Mouse (Mus musculus) hindbrain, embryonic 11.5 days (tissue): ENCODE measurements around the gene Jaml. TPM values are rescaled to one million over a fixed set of nuclear protein-coding genes. Genes with fewer than 3 reads are reported as not detected.

Source experiments
- polyA plus RNA-seq: library from polyadenylated mRNA; unstranded; fragments of >200 nt; fragmentation: Nextera tagmentation; extraction: Ambion mirVana; gene quantifications from 2 replicates; pipeline ENCODE4 v1.2.1, GENCODE M21; 2014

The Jaml gene
- polyA plus RNA-seq, 1 experiment from 2014 or later: 0.31 TPM

Other genes with a start within 250 kb of the Jaml start
- 17.3 and 26.2 TPM in 2 replicates for gene Kmt2a, start 197.9 kb upstream of the Jaml start, polyA plus RNA-seq
- gene Atp5l, start 158.4 kb upstream of the Jaml start, polyA plus RNA-seq: 592 and 606 TPM in 2 replicates
- 36.4 and 47.3 TPM in 2 replicates for gene Ube4a, start 113.6 kb upstream of the Jaml start, polyA plus RNA-seq
- gene Cd3g, start 98.8 kb upstream of the Jaml start, polyA plus RNA-seq: not detected in 2 replicates
- gene Cd3d, start 97.4 kb upstream of the Jaml start, polyA plus RNA-seq: not detected in 2 replicates
- not detected in 2 replicates for gene Cd3e, start 69.6 kb upstream of the Jaml start, polyA plus RNA-seq
- gene Mpzl2, start 39.4 kb upstream of the Jaml start, polyA plus RNA-seq: 2.6 and 3.8 TPM in 2 replicates
- 1.7 and 2.8 TPM in 2 replicates for gene Mpzl3, start 24.0 kb upstream of the Jaml start, polyA plus RNA-seq
- 3.8 and 4.7 TPM in 2 replicates for gene Scn2b, start 38.6 kb downstream of the Jaml start, polyA plus RNA-seq
- 0.12 and 0.14 TPM in 2 replicates for gene Scn4b, start 59.2 kb downstream of the Jaml start, polyA plus RNA-seq
- not detected in 2 replicates for gene BC049352, start 102.8 kb downstream of the Jaml start, polyA plus RNA-seq
- gene Tmprss4, start 124.9 kb downstream of the Jaml start, polyA plus RNA-seq: 0.15 TPM in 1 of 2 replicates, not detected in the other
- 0.49 and 0.51 TPM in 2 replicates for gene Il10ra, start 190.0 kb downstream of the Jaml start, polyA plus RNA-seq
- gene Tmprss13, start 239.9 kb downstream of the Jaml start, polyA plus RNA-seq: 0.06 and 0.19 TPM in 2 replicates